9 mouse cellular contexts compared by ENCODE assay signal in the genomic region with DNA sequence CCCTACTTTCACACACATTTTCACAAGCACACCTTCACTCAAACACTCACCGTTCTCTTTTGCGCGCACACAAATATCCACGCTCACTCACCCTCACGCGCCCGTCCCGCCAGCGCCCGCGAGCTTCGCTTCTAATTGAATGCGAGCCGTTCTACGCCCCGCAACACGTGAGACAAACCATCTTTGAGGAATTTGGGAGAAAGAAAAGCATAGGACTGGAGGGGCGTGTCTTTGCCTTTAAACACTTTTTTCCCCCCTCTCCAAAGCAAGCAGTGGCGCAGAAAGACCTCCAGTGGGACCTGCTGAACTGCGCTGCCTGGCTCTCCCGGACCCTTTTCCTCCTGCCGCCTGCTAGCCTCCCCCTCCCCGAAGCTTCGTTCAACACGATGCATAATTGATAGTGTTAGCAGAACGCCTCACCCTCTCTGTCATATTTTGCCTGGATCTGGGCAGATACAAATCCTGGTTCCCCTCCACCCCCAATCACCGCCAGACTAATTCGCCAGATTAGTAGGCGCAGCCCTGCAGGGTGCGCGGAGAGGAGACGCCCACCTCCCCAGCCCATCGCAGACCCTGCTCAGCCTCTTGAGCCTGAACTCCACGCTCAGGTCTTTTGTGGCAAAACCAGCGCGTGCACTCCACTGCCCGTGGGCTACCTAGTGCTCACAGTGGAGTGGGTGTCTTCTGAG. TPM values are rescaled to one million over a fixed set of nuclear protein-coding genes. Genes with fewer than 3 reads are reported as not detected.
DNase-seq lines count a peak whose midpoint lies in the region; ATAC-seq and TF ChIP-seq lines count a peak whose summit lies in the region.
"Had no signal": no experiment of that assay in that cellular context is flagged by ENCODE, and none has a peak within 500 bp of the region (broad histone marks: within the 10 kb centered on the region; RNA-seq: fewer than 3 reads in every experiment).

No protein-coding gene starts in this region.

- DNase-seq in lung, embryonic 14.5 days, result no peak
- no peak for DNase-seq in lung, postnatal 10 days
- peak; percentile 52 for DNase-seq in limb, embryonic 11.5 days (ENCODE audit: low spot score)
- DNase-seq in right cerebral cortex, postnatal 14 days, result peak; percentile 57
- no peak for DNase-seq in T-cell, adult 2 months (ENCODE audit: low spot score)
- DNase-seq in thymus, adult 18-20 months, result no peak

- H3K27me3 ChIP-seq in lung, embryonic 14.5 days (ENCODE audit: insufficient read depth, low read length), result peaks cover 70% of the 10 kb centered on the region
- peaks cover 69% of the 10 kb centered on the region for H3K27me3 ChIP-seq in forebrain, embryonic 13.5 days
- H3K27me3 ChIP-seq in limb, embryonic 11.5 days (ENCODE audit: control insufficient read depth, insufficient read depth, low read length), result peaks cover 72% of the 10 kb centered on the region

- H3K9me3 ChIP-seq in lung, embryonic 14.5 days (ENCODE audit: low read depth, low read length), result no peaks in the 10 kb centered on the region
- H3K9me3 ChIP-seq in forebrain, embryonic 13.5 days (replicated peaks), result no peaks in the 10 kb centered on the region
- H3K9me3 ChIP-seq in limb, embryonic 11.5 days (ENCODE audit: control insufficient read depth, low read length), result no peaks in the 10 kb centered on the region

- no peak for ATAC-seq in lung, embryonic 14.5 days (ENCODE audit: insufficient read depth)
- ATAC-seq in forebrain, embryonic 13.5 days, result peak; percentile 31
- ATAC-seq in limb, embryonic 11.5 days (ENCODE audit: insufficient number of reproducible peaks, low FRiP score, low TSS enrichment, low read depth), result no peak
- no peak for ATAC-seq in erythroblast, adult 5-6 weeks (replicated peaks; ENCODE audit: low FRiP score, poor library complexity, severe bottlenecking)

- WGBS in lung, embryonic 14.5 days, result 2% methylated on average over 37 of the region's 37 CpGs
- WGBS in forebrain, embryonic 13.5 days, result under 1% methylated on average over 37 of the region's 37 CpGs
- WGBS in limb, embryonic 11.5 days, result under 1% methylated on average over 37 of the region's 37 CpGs

- H3K9ac ChIP-seq in lung, embryonic 14.5 days, result no peak overlapping the region
- peak overlapping the region; percentile 75 for H3K9ac ChIP-seq in forebrain, embryonic 13.5 days
- no peak overlapping the region for H3K9ac ChIP-seq in limb, embryonic 11.5 days (ENCODE audit: low read length)

- H3K36me3 ChIP-seq in lung, embryonic 14.5 days (ENCODE audit: insufficient read depth), result no peaks in the 10 kb centered on the region
- H3K36me3 ChIP-seq in forebrain, embryonic 13.5 days (ENCODE audit: poor library complexity, severe bottlenecking), result peaks cover 16% of the 10 kb centered on the region; the same call in 1 of the 2 replicates
- H3K36me3 ChIP-seq in limb, embryonic 11.5 days (ENCODE audit: control insufficient read depth, insufficient read depth, low read length), result no peaks in the 10 kb centered on the region

- TF ChIP-seq CTCF in lung, embryonic 14.5 days (IDR thresholded peaks at IDR 0.05; ENCODE audit: low read depth), result no peak

- H3K4me2 ChIP-seq in lung, embryonic 14.5 days, result peak overlapping the region; percentile 10; the same call in 1 of the 2 replicates
- peak overlapping the region; percentile 75 for H3K4me2 ChIP-seq in forebrain, embryonic 13.5 days
- H3K4me2 ChIP-seq in limb, embryonic 11.5 days (ENCODE audit: low read depth, severe bottlenecking), result no peak overlapping the region; the same call in 1 of the 2 replicates

- no peak overlapping the region for H3K27ac ChIP-seq in lung, embryonic 14.5 days (ENCODE audit: low read depth)
- peak overlapping the region; percentile 93 for H3K27ac ChIP-seq in forebrain, embryonic 13.5 days
- no peak overlapping the region for H3K27ac ChIP-seq in limb, embryonic 11.5 days (replicated peaks; ENCODE audit: low read depth, low read length)

- H3K4me1 ChIP-seq in lung, embryonic 14.5 days (ENCODE audit: insufficient read depth), result peaks cover 11% of the 10 kb centered on the region
- peaks cover 84% of the 10 kb centered on the region for H3K4me1 ChIP-seq in forebrain, embryonic 13.5 days
- H3K4me1 ChIP-seq in limb, embryonic 11.5 days (ENCODE audit: control insufficient read depth, insufficient read depth, low read length), result peaks cover 31% of the 10 kb centered on the region

- H3K4me3 ChIP-seq in lung, embryonic 14.5 days (ENCODE audit: low read depth, low read length), result no peak overlapping the region
- peak overlapping the region; percentile 44 for H3K4me3 ChIP-seq in forebrain, embryonic 13.5 days
- 0 out of 2 replicates have a peak overlapping the region, but pooled peaks have one; percentile 3 for H3K4me3 ChIP-seq in limb, embryonic 11.5 days (ENCODE audit: low read depth, low read length)
- H3K4me3 ChIP-seq: myocyte had no signal

RNA-seq across cellular contexts. Expression of a gene that starts 2.1 kb away (rescaled TPM):
- polyA plus RNA-seq in lung, embryonic 14.5 days (2014; fragmentation: Nextera tagmentation; extraction: Ambion mirVana), result 56.9 and 60.2 TPM in 2 replicates
- polyA plus RNA-seq in forebrain, embryonic 13.5 days (2015; fragmentation: Nextera tagmentation; extraction: Ambion mirVana), result 10.0 and 11.2 TPM in 2 replicates
- polyA plus RNA-seq in limb, embryonic 11.5 days (2014; fragmentation: Nextera tagmentation; extraction: Ambion mirVana), result 30.8 and 37.6 TPM in 2 replicates
- 0.63 TPM in 1 of 2 replicates, not detected in the other for total RNA-seq in erythroblast, adult 5-6 weeks (2015; ENCODE audit: low replicate concordance)
- total RNA-seq in erythroblast, adult 5-6 weeks (2017; ENCODE audit: low replicate concordance), result not detected in 2 replicates

RNA-seq across cellular contexts. Expression of a gene that starts 2.1 kb away (rescaled TPM):
- polyA plus RNA-seq in lung, embryonic 14.5 days (2014; fragmentation: Nextera tagmentation; extraction: Ambion mirVana), result not detected in 2 replicates
- polyA plus RNA-seq in forebrain, embryonic 13.5 days (2015; fragmentation: Nextera tagmentation; extraction: Ambion mirVana), result 50.1 and 56.9 TPM in 2 replicates
- 0.48 and 0.60 TPM in 2 replicates for polyA plus RNA-seq in limb, embryonic 11.5 days (2014; fragmentation: Nextera tagmentation; extraction: Ambion mirVana)
- not detected in 2 replicates for total RNA-seq in erythroblast, adult 5-6 weeks (2015; ENCODE audit: low replicate concordance)
- not detected in 2 replicates for total RNA-seq in erythroblast, adult 5-6 weeks (2017; ENCODE audit: low replicate concordance)

RNA-seq across cellular contexts. Expression of a gene that starts 47.6 kb away (rescaled TPM):
- 21.4 and 23.2 TPM in 2 replicates for polyA plus RNA-seq in lung, embryonic 14.5 days (2014; fragmentation: Nextera tagmentation; extraction: Ambion mirVana)
- 7.1 and 8.3 TPM in 2 replicates for polyA plus RNA-seq in forebrain, embryonic 13.5 days (2015; fragmentation: Nextera tagmentation; extraction: Ambion mirVana)
- polyA plus RNA-seq in limb, embryonic 11.5 days (2014; fragmentation: Nextera tagmentation; extraction: Ambion mirVana), result 18.7 and 19.6 TPM in 2 replicates
- 43.0 and 50.8 TPM in 2 replicates for total RNA-seq in erythroblast, adult 5-6 weeks (2015; ENCODE audit: low replicate concordance)
- total RNA-seq in erythroblast, adult 5-6 weeks (2017; ENCODE audit: low replicate concordance), result 51.6 and 69.0 TPM in 2 replicates

RNA-seq across cellular contexts. Expression of a gene that starts 51.0 kb away (rescaled TPM):
- 23.2 and 27.1 TPM in 2 replicates for polyA plus RNA-seq in lung, embryonic 14.5 days (2014; fragmentation: Nextera tagmentation; extraction: Ambion mirVana)
- 71.6 and 77.9 TPM in 2 replicates for polyA plus RNA-seq in forebrain, embryonic 13.5 days (2015; fragmentation: Nextera tagmentation; extraction: Ambion mirVana)
- polyA plus RNA-seq in limb, embryonic 11.5 days (2014; fragmentation: Nextera tagmentation; extraction: Ambion mirVana), result 19.2 and 24.3 TPM in 2 replicates
- total RNA-seq in erythroblast, adult 5-6 weeks (2015; ENCODE audit: low replicate concordance), result 1.2 and 8.6 TPM in 2 replicates
- 2.1 and 2.3 TPM in 2 replicates for total RNA-seq in erythroblast, adult 5-6 weeks (2017; ENCODE audit: low replicate concordance)

Comparison
In these comparisons a context has a peak if more than half of its experiments do, and no peak if none do; other contexts are left out.
1. DNase-seq: peak in limb, embryonic 11.5 days (single experiment) and right cerebral cortex, postnatal 14 days (single experiment); none in lung, embryonic 14.5 days (single experiment), lung, postnatal 10 days (single experiment), T-cell, adult 2 months (single experiment) and thymus, adult 18-20 months (0 of 2).
2. RNA of a gene that starts 2.1 kb away (polyA plus RNA-seq): 50.1 to 56.9 TPM in forebrain, embryonic 13.5 days; 0.48 to 0.60 TPM in limb, embryonic 11.5 days and not detected in lung, embryonic 14.5 days; every median in the first group is over 10 times any median in the second.